Mouse (Mus musculus) MEL (cell line): Measurements from ENCODE around the gene Ms4a4c. TPM values are rescaled to one million over a fixed set of nuclear protein-coding genes. Genes with fewer than 3 reads are reported as not detected.

Experiments used
- DNase-seq: peaks from one replicate; pipeline ENCODE4 v3.0.0; 2011; ENCODE audit warnings: low read depth, low spot score
- H3K27ac ChIP-seq: 2 replicates; pipeline ENCODE4 v1.5.1; 2012; ENCODE audit warnings: low read depth, mild to moderate bottlenecking, control low read depth, low read length, moderate library complexity; ENCODE audit not compliant: control insufficient read depth
- H3K27me3 ChIP-seq, 2 experiments: fragments of 150-350 bp in 1 of 2; sonication (generic) in 1 of 2; 2 replicates each; pipeline ENCODE4 v1.6.1; 2012; ENCODE audit warnings: low read length in 2 of 2, mild to moderate bottlenecking in 2 of 2, improper control_type of control experiment in 1 of 2, moderate library complexity in 1 of 2; ENCODE audit not compliant: insufficient read depth in 2 of 2, control insufficient read depth in 1 of 2
- H3K36me3 ChIP-seq, 2 experiments: 2 replicates each; pipeline ENCODE4 v1.6.1; 2012 to 2014; ENCODE audit warnings: low read length in 2 of 2, improper control_type of control experiment in 1 of 2, inconsistent platforms in 1 of 2, mild to moderate bottlenecking in 1 of 2; ENCODE audit not compliant: insufficient read depth in 2 of 2, control insufficient read depth in 1 of 2
- H3K4me1 ChIP-seq, 2 experiments: fragments of 150-350 bp in 1 of 2; sonication (generic) in 1 of 2; 2 replicates each; pipeline ENCODE4 v1.6.1; 2012; ENCODE audit warnings: low read length in 2 of 2, improper control_type of control experiment in 1 of 2, mild to moderate bottlenecking in 1 of 2; ENCODE audit not compliant: insufficient read depth in 2 of 2, control insufficient read depth in 1 of 2
- H3K4me3 ChIP-seq, 2 experiments: fragments of 150-350 bp in 1 of 2; sonication (generic) in 1 of 2; 2 replicates each; pipeline ENCODE4 v1.5.1; 2012; ENCODE audit warnings: low read depth in 2 of 2, low read length in 2 of 2, mild to moderate bottlenecking in 2 of 2, moderate library complexity in 2 of 2, control low read depth in 1 of 2, improper control_type of control experiment in 1 of 2; ENCODE audit not compliant: control insufficient read depth in 1 of 2, insufficient read depth in 1 of 2
- H3K79me2 ChIP-seq: 2 replicates; pipeline ENCODE4 v1.6.1; 2012; ENCODE audit warnings: mild to moderate bottlenecking, low read length, moderate library complexity; ENCODE audit not compliant: control insufficient read depth, poor library complexity, insufficient read depth
- H3K9ac ChIP-seq: 2 replicates; pipeline ENCODE4 v1.6.1; 2012; ENCODE audit warnings: low read depth, mild to moderate bottlenecking, control low read depth, low read length, moderate library complexity; ENCODE audit not compliant: control insufficient read depth, poor library complexity, severe bottlenecking
- H3K9me3 ChIP-seq: fragments of 150-350 bp; sonication (generic); replicated peaks from 2 replicates; pipeline ENCODE4 v1.6.1; 2012; ENCODE audit warnings: mild to moderate bottlenecking, low read length, improper control_type of control experiment, moderate library complexity; ENCODE audit not compliant: insufficient read depth
- CHD1 ChIP-seq: IDR thresholded peaks from 2 replicates; pipeline ENCODE4 v1.6.1; 2012; ENCODE audit warnings: low read depth, mild to moderate bottlenecking, inconsistent platforms, low read length, improper control_type of control experiment
- CHD2 ChIP-seq: IDR thresholded peaks from 2 replicates; pipeline ENCODE4 v1.6.1; 2011; ENCODE audit warnings: low read length, improper control_type of control experiment
- E2F4 ChIP-seq: IDR thresholded peaks from 2 replicates; pipeline ENCODE4 v1.6.1; 2011; ENCODE audit warnings: low read depth, low read length, improper control_type of control experiment, borderline replicate concordance
- ELF1 ChIP-seq: IDR thresholded peaks from 2 replicates; pipeline ENCODE4 v1.6.1; 2014; ENCODE audit warnings: low read depth, mild to moderate bottlenecking, inconsistent platforms, low read length, improper control_type of control experiment, moderate library complexity
- GABPA ChIP-seq: IDR thresholded peaks from 2 replicates; pipeline ENCODE4 v1.6.1; 2012; ENCODE audit warnings: low read depth, mild to moderate bottlenecking, inconsistent platforms, low read length, improper control_type of control experiment, moderate library complexity
- GATA1 ChIP-seq: IDR thresholded peaks from 2 replicates; pipeline ENCODE4 v1.6.1; 2011; ENCODE audit warnings: low read depth, low read length, improper control_type of control experiment
- KAT2A ChIP-seq: conservative IDR thresholded peaks from 2 replicates; pipeline ENCODE4 v1.6.1; 2012; ENCODE audit warnings: low read depth, low read length, improper control_type of control experiment, inconsistent platforms
- MAX ChIP-seq: IDR thresholded peaks from 2 replicates; pipeline ENCODE4 v1.6.1; 2011; ENCODE audit warnings: low read length, improper control_type of control experiment
- MEF2A ChIP-seq: IDR thresholded peaks from 2 replicates; pipeline ENCODE4 v1.6.1; 2014; ENCODE audit warnings: low read depth, mild to moderate bottlenecking, inconsistent platforms, low read length, improper control_type of control experiment; ENCODE audit not compliant: poor library complexity, insufficient replicate concordance, severe bottlenecking; ENCODE audit errors: extremely low read depth
- MYC ChIP-seq: IDR thresholded peaks from 2 replicates; pipeline ENCODE4 v1.6.1; 2011; ENCODE audit warnings: low read depth, mild to moderate bottlenecking, low read length, improper control_type of control experiment, moderate library complexity
- NRF1 ChIP-seq: IDR thresholded peaks from 2 replicates; pipeline ENCODE4 v1.6.1; 2014; ENCODE audit warnings: low read depth, mild to moderate bottlenecking, inconsistent platforms, low read length, improper control_type of control experiment, moderate library complexity; ENCODE audit not compliant: poor library complexity, insufficient read depth, severe bottlenecking
- POLR2AphosphoS2 ChIP-seq: IDR thresholded peaks from 2 replicates; pipeline ENCODE4 v1.6.1; 2011; ENCODE audit warnings: low read length, improper control_type of control experiment
- POLR2AphosphoS5 ChIP-seq: IDR thresholded peaks from 2 replicates; pipeline ENCODE4 v1.6.1; 2012; ENCODE audit warnings: low read depth, borderline replicate concordance, mild to moderate bottlenecking, inconsistent platforms, low read length, moderate library complexity, mixed read lengths
- RAD21 ChIP-seq: IDR thresholded peaks from 2 replicates; pipeline ENCODE4 v1.6.1; 2011; ENCODE audit warnings: mild to moderate bottlenecking, low read depth, low read length, improper control_type of control experiment
- RCOR1 ChIP-seq: IDR thresholded peaks from 2 replicates; pipeline ENCODE4 v1.6.1; 2012; ENCODE audit warnings: low read depth, mild to moderate bottlenecking, inconsistent platforms, low read length, improper control_type of control experiment
- SIN3A ChIP-seq: IDR thresholded peaks from 2 replicates; pipeline ENCODE4 v1.6.1; 2012; ENCODE audit warnings: low read length, improper control_type of control experiment, inconsistent platforms
- TBP ChIP-seq: IDR thresholded peaks from 2 replicates; pipeline ENCODE4 v1.8.0; 2011; ENCODE audit warnings: low read depth, low read length, improper control_type of control experiment
- TCF12 ChIP-seq: IDR thresholded peaks from 2 replicates; pipeline ENCODE4 v1.6.1; 2014; ENCODE audit warnings: low read depth, mild to moderate bottlenecking, inconsistent platforms, low read length, improper control_type of control experiment, moderate library complexity
- UBTF ChIP-seq: IDR thresholded peaks from 2 replicates; pipeline ENCODE4 v1.6.1; 2012; ENCODE audit warnings: low read depth, mild to moderate bottlenecking, inconsistent platforms, low read length, improper control_type of control experiment, moderate library complexity, borderline replicate concordance; ENCODE audit not compliant: insufficient read depth
- USF1 ChIP-seq: IDR thresholded peaks from 2 replicates; pipeline ENCODE4 v1.6.1; 2014; ENCODE audit warnings: low read depth, mild to moderate bottlenecking, inconsistent platforms, low read length, improper control_type of control experiment, moderate library complexity
- USF2 ChIP-seq, 2 experiments: IDR thresholded peaks; 2 replicates each; pipeline ENCODE4 v1.6.1; 2011 to 2012; ENCODE audit warnings: improper control_type of control experiment in 2 of 2, low read length in 2 of 2, borderline replicate concordance in 1 of 2, inconsistent platforms in 1 of 2, low read depth in 1 of 2, mild to moderate bottlenecking in 1 of 2; ENCODE audit not compliant: insufficient read depth in 1 of 2
- ZKSCAN1 ChIP-seq: IDR thresholded peaks from 2 replicates; pipeline ENCODE4 v1.6.1; 2012; ENCODE audit warnings: low read depth, mild to moderate bottlenecking, inconsistent platforms, low read length, improper control_type of control experiment, moderate library complexity
- ZMIZ1 ChIP-seq: IDR thresholded peaks from 2 replicates; pipeline ENCODE4 v1.6.1; 2012; ENCODE audit warnings: low read depth, mild to moderate bottlenecking, inconsistent platforms, low read length, improper control_type of control experiment, moderate library complexity
- ZNF384 ChIP-seq: IDR thresholded peaks from 2 replicates; pipeline ENCODE4 v1.6.1; 2012; ENCODE audit warnings: low read depth, mild to moderate bottlenecking, inconsistent platforms, low read length, improper control_type of control experiment
- polyA plus RNA-seq, 2 experiments: library from polyadenylated mRNA; stranded (reverse) in 1 of 2; unstranded in 1 of 2; fragments of >175 nt in 1 of 2; fragments of >200 nt in 1 of 2; gene quantifications; 2 replicates each; pipeline versions ENCODE4 v1.2.1 to v1.2.4; 2012; ENCODE audit warnings: low replicate concordance in 2 of 2, low read depth in 1 of 2; ENCODE audit not compliant: insufficient read length in 2 of 2, insufficient read depth in 1 of 2, missing spikeins in 1 of 2
- total RNA-seq: library from RNA; depleted of rRNA; stranded (reverse); fragments of 300-350 nt; gene quantifications from 2 replicates; pipeline ENCODE4 v1.2.3, GENCODE M21; 2012

Ms4a4c gene
- total and polyA plus RNA-seq, 3 experiments, result not detected

DNA sequence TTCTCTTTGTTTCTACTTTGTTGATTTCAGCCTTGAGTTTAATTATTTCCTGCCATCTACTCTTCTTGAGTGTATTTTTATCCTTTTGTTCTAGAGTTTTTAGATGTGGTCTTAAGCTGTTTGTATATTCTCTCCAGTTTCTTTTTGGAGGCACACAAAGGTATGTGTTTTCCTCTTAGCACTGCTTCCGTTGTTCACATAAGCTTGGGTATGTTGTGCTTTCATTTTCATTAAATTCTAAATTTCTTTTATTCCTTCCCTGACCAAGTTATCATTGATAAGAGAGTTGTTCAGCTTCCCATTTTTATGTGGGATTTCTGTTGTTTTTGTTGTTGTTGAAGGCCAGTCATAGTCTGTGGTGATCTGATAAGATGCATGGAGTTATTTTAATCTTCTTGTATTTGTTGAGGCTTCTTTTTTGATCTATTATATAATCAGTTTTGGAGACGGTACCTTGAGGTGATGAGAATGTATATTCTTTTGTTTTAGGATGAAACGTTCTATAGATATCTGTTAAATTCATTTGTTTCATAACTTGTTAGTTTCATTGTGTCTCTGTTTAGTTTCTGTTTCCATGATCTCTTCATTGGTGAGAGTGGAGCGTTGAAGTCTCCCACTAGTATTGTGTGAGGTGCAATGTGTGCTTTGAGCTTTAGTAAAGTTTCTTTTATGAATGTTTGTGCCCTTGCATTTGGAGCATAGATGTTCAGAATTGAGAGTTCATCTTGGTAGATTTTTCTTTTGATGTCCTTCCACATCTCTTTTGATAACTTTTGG lies 30.7 kb downstream of the Ms4a4c start:
- Histone ChIP-seq H3K36me3 (no peaks in the 10 kb centered on the region), H3K4me3 (no peak overlapping the region), H3K9me3 (no peaks in the 10 kb centered on the region), H3K79me2 (no peaks in the 10 kb centered on the region), H3K27me3 (no peaks in the 10 kb centered on the region), H3K27ac (no peak overlapping the region), H3K9ac (no peak overlapping the region), H3K4me1 (no peaks in the 10 kb centered on the region)
- TF ChIP-seq POLR2AphosphoS5 (no peak), SIN3A (no peak), GABPA (no peak), ZMIZ1 (no peak), UBTF (no peak), MYC (no peak), E2F4 (no peak), CHD1 (no peak), RAD21 (no peak), USF1 (no peak), TCF12 (no peak), NRF1 (no peak), ELF1 (no peak), MAX (no peak), MEF2A (no peak), POLR2AphosphoS2 (no peak), RCOR1 (no peak), ZKSCAN1 (no peak), ZNF384 (no peak)
- DNase-seq, result no peak

- TF ChIP-seq UBTF (no peak), POLR2AphosphoS2 (no peak), USF2 (IDR thresholded peaks at IDR 0.05; ENCODE audit: borderline replicate concordance in 1 of 2, insufficient read depth in 1 of 2, low read depth in 1 of 2, low read length in 2 of 2) (no peak), KAT2A (no peak), ZMIZ1 (no peak), USF1 (no peak), CHD2 (no peak), MYC (no peak), TBP (no peak), GATA1 (no peak)
- no peak within 1 kb of the TSS for H3K9ac ChIP-seq
- no peak within 1 kb of the TSS for H3K27ac ChIP-seq
- no peaks in the 10 kb centered on the region for H3K4me1 ChIP-seq
- H3K9me3 ChIP-seq, result no peaks in the 10 kb centered on the region
- H3K79me2 ChIP-seq, result no peaks in the 10 kb centered on the region
- H3K4me3 ChIP-seq, result no peak within 1 kb of the TSS
- DNase-seq, result no peak
- no peaks in the 10 kb centered on the region for H3K36me3 ChIP-seq
- H3K27me3 ChIP-seq, result no peaks in the 10 kb centered on the region
These were observed 38.8 kb downstream of the Ms4a4c start, which contains the start of gene Ms4a4b for GRCm38 (mm10) chr19:11443338-11443737. Ms4a4b (plus strand) TSS chr19:11443553.
